Mouse (Mus musculus): ENCODE measurements around the gene Prim1. TPM values are rescaled to one million over a fixed set of nuclear protein-coding genes. Genes with fewer than 3 reads are reported as not detected.
"Not testable (repeated sequence)": the region's sequence is repeated elsewhere in the genome, so short reads cannot be mapped to it uniquely, and the experiment has no call there.

Prim1 gene
- total RNA-seq, 2 experiments from 2014 or later: 8.2 to 9.6 TPM

DNA sequence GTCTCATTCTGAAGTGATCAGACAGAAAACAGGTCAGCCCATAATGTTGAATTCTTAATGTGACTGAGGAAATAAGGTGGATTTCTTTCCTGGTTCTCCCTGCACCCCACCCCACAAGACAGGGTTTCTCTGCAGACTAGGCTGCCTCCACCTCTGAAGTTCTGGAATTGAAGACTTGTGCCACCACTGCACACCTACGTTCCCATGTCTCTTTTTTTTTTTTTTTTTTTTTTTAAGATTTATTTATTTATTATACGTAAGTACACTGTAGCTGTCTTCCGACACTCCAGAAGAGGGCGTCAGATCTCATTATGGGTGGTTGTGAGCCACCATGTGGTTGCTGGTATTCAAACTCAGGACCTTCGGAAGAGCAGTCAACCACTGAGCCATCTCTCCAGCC is 51.1 kb downstream of the Prim1 start:
- intact Hi-C loops (cut with DNase I): no loop called here
- no peak for DNase-seq

DNA sequence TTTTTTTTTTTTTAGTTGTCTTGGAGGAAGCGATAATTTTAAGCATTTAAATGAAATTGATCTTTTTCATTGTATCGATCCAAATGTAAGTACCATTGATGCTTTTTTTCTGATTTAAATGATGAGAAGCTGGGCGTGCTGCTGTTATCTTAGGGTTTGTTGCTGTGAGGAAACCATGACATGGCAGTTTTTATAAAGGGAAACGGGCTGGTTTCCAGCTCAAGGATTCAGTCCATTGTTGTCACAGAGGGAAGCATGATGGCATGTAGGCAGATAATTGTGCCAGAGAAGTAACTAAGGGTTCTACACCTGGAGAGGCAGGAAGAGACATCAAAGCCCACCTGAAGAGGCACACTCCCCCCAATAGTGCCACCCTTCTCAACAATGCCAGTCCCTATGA is 54.2 kb downstream of the Prim1 start:
- intact Hi-C loops (cut with DNase I): no loop called here
- no peak for DNase-seq

DNA sequence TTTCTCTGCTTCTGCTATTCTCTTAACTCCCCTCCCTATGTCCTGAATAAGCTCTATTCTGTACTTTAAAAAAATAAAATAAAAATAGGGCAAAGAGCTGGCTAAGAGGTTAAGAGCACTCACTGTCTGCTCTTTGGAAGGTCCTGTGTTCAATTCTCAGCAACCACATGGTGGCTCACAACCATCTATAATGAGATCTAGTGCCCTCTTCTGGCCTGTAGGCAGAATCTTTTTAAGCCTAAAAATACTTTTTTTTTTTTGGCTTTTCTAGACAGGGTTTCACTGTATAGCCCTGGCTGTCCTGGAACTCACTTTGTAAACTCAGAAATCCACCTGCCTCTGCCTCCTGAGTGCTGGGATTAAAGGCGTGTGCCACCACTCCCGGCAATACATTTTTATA is 55.5 kb downstream of the Prim1 start:
- DNase-seq; intact Hi-C loops (cut with DNase I): not testable (repeated sequence)

DNA sequence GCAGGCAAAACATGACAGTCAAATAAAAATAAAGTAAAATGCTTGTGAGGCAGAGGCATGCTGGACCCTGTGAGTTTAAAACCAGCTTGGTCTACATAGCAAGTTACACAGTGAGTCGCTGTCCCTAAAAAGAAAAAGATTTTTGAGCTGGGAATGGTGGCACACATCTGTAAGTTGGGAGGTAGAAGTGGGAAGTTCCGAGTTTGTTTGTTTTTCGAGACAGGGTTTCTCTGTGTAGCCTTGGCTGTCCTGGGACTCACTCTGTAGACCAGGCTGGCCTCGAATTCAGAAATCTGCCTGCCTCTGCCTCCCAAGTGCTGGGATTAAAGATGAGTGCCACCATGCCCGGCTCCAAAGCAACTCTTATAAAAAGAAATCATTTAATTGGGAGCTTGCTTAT is 63.3 kb downstream of the Prim1 start:
- intact Hi-C loops (cut with DNase I); DNase-seq: not testable (repeated sequence)

Other genes with a start within 250 kb of the Prim1 start
- under 1 TPM in 1 of 2 experiments, not detected in 1; 0.74 TPM for gene Rdh9, start 238.8 kb upstream of the Prim1 start, total RNA-seq (2021)
- not detected for gene Rdh16, start 214.0 kb upstream of the Prim1 start, total RNA-seq (2021)
- not detected for gene Rdh19, start 165.2 kb upstream of the Prim1 start, total RNA-seq (2021)
- gene Rdh16f2, start 148.7 kb upstream of the Prim1 start, total RNA-seq (2021): not detected
- gene Rdh7, start 126.4 kb upstream of the Prim1 start, total RNA-seq (2021): not detected
- gene Sdr9c7, start 116.7 kb upstream of the Prim1 start, total RNA-seq (2021): not detected
- gene Hsd17b6, start 7.6 kb upstream of the Prim1 start, total RNA-seq (2021): not detected
- 100 to 1,000 TPM; 639 to 645 TPM for gene Naca, start 20.4 kb downstream of the Prim1 start, total RNA-seq (2021)
- 10 to 100 TPM; 91.9 to 99.8 TPM for gene Ptges3, start 43.8 kb downstream of the Prim1 start, total RNA-seq (2021)
- gene Atp5b, start 68.1 kb downstream of the Prim1 start, total RNA-seq (2021): 1,000 to 10,000 TPM; 7,591 to 7,651 TPM
- gene Baz2a, start 76.4 kb downstream of the Prim1 start, total RNA-seq (2021): 10 to 100 TPM; 26.1 to 27.8 TPM
- 10 to 100 TPM; 82.8 to 91.0 TPM for gene Rbms2, start 165.1 kb downstream of the Prim1 start, total RNA-seq (2021)
- gene Gls2, start 179.3 kb downstream of the Prim1 start, total RNA-seq (2021): under 1 TPM; 0.64 to 0.67 TPM
- 10 to 100 TPM; 42.1 to 44.6 TPM for gene Spryd4, start 196.6 kb downstream of the Prim1 start, total RNA-seq (2021)
- gene Mip, start 210.7 kb downstream of the Prim1 start, total RNA-seq (2021): not detected
- gene Timeless, start 216.9 kb downstream of the Prim1 start, total RNA-seq (2021): 10 to 100 TPM; 11.5 to 17.3 TPM
- gene Apon, start 238.9 kb downstream of the Prim1 start, total RNA-seq (2021): under 1 TPM in 1 of 2 experiments, not detected in 1; 0.20 TPM

Measured in heart, postnatal 10 days (tissue).